Mouse (Mus musculus): Measurements from ENCODE around the gene Atxn7l3.

The Atxn7l3 gene

DNA sequence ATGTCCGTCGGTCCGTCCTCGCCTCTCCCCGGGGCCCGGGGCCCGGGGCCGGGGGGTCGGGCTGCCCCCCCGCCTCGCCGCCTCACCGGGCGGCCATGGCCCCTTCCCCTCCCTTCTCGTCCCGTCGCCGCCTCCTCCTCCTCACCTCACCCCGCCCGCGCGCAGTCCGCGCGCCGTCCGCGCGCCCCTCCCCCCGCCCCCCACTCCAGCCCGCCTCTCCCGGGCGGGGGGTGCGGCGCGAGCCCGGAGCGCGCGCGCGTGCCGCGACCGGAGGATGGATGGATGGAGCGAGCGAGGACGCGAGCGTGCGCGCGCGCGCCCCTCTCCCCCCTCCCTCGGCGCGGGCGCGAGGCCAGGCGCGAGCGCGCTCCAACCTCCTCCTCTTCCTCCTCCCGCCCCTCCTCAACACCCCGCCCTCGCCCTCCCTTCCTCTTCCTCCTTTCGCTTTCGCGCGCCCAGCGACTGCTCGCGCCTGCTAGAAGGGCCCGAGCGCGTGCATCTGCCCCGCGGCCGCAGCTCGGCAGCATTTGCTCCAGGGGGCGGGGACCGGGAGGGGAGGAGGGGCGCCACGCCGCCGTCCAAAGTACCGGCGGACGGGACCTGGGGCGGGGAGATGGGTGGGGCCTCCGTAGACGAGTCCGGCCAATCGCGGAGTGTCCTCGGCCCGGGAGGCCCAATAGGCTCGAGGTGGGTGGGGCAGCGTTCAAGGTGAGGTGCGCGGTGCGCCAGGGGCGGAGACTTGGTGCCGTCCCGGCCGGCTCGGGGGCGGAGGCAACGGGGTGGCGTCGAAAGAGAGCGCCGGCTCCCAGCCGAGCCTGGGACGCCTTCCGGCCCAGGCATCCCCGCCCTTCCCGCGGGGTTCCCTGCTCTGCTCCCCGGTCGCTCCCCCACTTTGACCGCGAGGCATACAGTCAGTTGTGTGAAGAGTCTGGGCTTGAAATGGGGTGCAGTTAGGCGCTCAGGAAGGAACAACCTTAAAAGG is at the start of gene Atxn7l3:
TSS of gene Atxn7l3 (minus strand) at position 141 of the 982 bp plus-strand sequence.
- DNase-seq (ENCODE audit: low spot score in 2 of 2) = peak; percentile 97 to 99

DNA sequence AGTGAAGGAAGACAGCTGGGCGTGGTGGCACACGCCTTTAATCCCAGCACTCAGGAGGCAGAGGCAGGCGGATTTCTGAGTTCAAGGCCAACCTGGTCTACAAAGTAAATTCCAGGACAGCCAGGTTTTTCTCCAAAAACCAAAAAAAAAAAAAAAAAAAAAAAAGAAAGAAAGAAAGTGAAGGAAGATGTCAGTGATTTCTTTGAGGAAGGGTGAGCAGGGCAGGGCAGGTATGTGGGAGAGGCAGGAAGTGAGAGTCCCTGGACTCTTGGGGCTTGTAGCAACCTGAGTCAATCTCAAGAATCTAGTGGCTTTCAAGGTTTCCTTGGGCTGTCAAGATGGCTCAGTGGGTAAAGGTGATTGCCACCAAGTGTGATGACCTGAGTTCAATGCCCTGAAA is 48.0 kb upstream of the Atxn7l3 start:
- no peak for DNase-seq (ENCODE audit: low spot score in 2 of 2)

DNA sequence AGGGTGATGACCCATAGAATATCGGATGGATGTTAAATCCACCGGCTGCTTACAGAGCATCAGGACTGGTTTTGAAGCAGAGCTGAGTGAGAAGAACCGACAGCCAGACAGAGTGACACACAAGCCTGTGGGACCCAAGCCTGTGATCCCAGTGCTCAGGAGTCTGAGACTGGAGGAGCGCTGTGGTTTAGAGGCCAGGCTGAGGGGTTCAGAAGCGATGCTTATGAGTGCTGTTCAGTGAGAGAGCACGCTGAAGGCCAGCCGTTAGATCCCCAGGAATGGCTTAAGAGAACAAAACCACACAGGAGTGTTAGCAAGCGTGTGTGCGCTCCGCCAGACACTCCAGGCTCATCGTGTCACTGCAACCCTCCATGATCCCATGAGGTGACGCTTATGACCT is 46.3 kb upstream of the Atxn7l3 start:
- no peak for DNase-seq (ENCODE audit: low spot score in 2 of 2)

DNA sequence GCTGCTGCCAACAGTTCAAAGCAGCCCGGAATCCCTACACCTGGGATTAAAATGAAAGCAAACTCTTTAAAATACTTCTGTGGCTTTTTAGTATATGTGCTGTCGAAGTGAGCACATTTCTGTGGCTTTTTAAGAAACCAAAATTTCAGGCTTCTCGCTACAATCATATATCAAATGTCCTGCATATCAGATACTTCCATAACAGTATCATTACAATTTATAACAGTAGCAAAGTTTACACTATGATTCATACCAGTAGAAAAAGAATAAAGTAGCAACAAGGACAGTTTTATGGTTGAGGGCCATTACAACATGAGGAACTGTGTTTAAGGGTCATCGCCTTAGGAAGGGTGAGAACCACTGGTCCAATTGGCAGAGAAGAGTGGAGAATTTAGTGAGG is 44.7 kb upstream of the Atxn7l3 start:
- DNase-seq (ENCODE audit: low spot score in 2 of 2) = no peak

DNA sequence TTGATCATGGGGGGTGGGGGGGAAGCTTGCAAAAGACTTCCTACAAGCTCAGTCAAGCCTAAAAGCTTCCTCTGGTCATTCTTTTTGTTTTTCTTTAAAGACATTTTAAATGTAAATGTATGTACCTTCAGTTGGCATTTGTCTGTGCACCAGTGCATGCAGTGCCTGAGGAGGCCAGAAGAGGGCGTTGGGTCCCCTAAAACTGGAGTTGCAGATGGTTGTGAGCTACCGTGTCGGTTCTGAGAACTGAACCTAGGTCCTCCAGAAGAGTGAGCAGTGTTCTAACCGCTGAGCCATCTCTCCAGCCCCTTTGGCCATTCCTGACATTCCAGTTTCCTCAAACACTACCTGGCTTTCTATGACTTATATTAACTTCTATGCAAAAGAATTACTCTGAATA is 43.2 kb upstream of the Atxn7l3 start:
- DNase-seq (ENCODE audit: low spot score in 2 of 2) = no peak

DNA sequence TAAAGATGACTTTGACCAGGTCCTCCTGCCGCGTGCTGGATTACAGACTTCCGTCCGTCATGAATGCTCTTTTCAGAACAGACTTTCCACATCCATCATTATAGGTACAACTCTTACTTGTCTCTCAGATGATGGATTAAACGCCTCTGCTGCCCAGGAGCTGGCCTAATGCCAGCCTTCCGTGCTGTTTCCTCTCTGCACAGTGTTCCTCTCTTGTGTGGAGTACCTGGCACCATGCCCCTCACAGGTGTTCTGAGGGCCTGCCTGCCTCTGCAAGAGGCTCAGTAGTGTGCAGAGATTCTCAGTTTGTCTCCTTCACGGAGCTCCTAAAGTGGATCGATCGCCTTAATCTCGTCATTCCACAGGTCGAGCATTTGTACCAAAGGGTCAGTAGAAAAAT is 42.8 kb upstream of the Atxn7l3 start:
- no peak for DNase-seq (ENCODE audit: low spot score in 2 of 2)

DNA sequence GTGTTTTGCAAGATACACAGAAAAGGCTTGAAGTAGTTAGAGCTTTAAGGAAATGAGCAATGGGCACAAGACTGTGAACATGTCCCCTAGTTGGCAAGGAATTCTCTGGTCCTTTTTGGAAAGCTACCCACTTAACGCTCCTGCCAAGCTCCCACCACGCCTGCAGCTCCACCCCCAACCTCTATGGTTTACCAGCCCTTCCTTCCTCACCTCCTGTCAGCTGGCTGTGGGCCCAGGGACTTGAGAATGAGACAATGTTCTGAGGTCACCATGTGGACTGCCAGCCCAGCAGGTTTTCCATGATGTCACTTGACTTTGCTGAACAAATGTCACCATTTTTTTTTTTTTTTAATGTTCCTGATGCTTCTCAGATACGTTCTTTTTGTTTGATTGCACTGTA is 42.1 kb upstream of the Atxn7l3 start:
- DNase-seq (ENCODE audit: low spot score in 2 of 2) = peak; percentile 61 to 67

DNA sequence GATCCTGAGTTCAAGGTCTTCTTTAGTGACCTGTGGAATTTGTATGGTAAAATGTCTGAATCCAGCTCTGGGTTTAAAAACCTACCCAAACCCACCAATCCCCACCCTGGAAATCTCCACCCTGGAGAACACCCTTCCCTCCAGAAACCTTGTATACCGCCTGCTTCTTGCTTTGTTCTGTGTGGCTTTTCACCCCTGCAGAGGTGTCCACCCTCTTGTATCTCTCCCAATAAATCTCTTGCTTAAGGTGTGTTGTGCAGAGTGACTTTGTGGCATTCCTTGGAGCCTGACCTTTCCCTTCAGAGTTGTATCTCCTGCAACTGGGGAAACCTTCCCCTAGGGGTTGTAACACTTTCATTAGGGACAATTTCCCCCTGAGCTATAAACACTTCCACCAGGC is 41.5 kb upstream of the Atxn7l3 start:
- no peak for DNase-seq (ENCODE audit: low spot score in 2 of 2)

DNA sequence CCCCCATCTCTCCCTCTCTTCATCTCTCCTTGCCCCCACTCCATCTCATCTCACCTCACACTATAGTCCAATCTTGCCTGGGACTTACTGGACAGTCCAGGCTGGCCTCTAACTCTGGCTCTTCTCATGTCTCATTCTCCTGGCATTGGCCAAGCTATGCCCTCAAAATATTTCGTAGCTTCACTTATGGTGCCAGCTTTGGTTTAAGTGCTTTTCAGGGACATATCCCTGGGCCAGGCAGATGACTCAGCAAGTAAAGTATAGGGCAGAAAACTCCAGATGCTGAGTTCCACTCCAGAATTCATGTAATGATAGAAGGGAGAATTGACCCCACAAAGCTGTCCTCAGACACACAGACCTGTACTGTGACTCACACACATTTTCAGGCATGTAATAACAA is 39.8 kb upstream of the Atxn7l3 start:
- no peak for DNase-seq (ENCODE audit: low spot score in 2 of 2)

DNA sequence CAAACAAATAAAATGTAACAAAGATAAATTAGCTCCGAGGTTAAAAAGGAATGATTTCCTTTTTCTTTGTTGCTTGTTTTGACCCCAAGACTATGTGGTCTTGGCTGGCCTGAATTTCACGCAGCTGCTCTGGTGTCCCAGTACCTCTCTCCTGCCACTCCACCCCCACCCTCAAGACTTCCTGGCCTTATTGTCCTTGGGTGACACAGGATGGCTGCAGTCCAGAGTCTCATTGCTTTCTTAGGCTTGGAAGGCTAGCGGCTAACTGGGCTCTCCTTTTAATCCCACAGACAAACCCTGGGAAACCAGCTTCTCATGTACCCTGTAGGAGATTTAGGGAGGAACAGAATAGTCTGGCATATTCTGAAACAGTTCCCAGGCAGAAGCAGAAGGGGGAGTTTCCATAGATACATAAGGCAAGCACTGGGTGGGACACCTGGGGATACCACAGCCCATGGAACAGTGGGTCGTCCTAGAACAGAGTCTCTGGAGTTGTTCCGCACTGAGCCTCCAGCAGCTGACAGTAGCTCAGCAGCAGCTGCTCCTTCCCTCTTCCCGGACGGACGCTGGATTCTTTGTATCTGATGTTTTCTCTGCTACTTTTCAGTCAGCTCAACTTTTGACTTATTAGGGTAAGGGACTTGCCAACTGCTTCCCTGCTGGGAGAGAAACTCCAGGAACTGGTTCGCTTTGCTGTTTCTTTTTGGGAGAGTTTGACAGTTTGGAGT is 38.7 kb upstream of the Atxn7l3 start:
- DNase-seq (ENCODE audit: low spot score in 2 of 2) = no peak

DNA sequence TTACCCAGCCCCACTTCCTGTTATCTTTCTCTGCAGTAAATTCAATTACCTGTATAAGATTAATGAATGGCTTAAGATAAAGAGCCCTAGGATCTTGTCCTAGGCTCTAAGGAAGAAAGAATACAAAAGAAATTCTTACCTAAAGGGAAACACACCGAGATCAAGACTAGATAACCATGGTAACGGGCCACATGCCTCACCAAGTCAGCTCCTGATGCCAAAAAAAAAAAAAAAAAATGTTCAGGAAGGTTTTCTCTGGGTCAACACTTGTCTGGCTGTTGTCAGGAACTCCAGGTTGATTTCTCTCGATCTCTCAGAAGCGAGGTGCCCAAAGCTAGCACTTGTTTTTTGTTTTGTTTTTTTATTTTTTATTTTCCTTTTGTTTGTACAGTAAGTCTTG is 37.6 kb upstream of the Atxn7l3 start:
- no peak for DNase-seq (ENCODE audit: low spot score in 2 of 2)

DNA sequence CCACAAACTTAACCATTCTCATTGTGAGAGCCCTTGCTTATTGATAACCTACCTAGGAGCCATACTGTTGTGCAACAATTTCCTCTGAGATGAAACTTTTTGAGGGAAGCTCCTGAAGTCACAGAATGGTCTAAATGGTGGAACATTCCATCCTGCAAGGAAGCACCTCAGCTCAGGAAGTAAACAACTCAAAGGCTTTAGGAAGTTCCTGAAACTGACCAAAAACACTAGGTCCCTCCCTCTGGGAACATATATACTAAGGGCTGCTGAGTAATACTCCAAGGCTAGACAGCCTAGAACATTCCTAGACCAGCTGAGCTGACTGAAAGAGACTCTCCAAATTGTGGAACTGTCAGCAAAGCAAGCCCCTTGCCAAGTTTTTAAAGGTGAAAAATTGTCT is 36.6 kb upstream of the Atxn7l3 start:
- DNase-seq (ENCODE audit: low spot score in 2 of 2) = no peak

DNA sequence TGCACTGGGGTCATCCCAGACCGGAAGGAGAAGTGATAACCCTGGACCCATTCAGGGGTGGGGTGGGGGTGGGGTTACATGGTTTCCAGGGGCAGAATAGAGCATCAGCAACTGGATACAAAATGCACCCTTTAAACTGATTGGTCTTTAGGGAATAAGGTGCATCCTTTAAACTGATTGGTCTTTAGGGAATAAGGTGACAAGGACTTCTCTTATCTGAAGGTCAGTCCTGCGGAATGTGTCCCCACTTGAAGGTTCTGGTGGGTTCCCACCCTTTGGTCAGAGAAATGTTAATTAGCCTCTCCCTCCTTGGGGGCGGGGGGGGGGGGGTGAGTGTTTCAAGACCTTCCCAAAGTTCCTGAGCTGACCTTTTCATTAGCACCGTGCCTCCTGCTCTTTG is 35.4 kb upstream of the Atxn7l3 start:
- DNase-seq (ENCODE audit: low spot score in 2 of 2) = no peak

DNA sequence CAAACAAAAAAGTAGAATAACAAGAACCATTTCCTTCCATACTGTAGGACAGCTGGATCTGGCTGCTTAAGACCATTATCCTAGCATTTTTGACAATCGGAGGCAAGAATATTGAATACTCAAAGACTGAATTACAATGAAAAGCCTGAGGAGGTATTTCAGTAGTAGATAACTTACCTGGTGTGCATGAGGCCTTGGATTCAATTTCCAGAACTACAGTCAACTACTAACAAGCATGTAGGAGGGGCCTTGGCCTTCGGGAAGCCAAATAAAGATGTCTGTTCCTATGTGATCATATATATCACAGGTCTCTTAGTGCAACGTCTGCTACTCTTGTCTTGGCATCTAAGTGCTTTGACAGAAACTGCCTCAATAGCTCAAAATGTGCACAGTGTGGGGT is 33.6 kb upstream of the Atxn7l3 start:
- no peak for DNase-seq (ENCODE audit: low spot score in 2 of 2)

DNA sequence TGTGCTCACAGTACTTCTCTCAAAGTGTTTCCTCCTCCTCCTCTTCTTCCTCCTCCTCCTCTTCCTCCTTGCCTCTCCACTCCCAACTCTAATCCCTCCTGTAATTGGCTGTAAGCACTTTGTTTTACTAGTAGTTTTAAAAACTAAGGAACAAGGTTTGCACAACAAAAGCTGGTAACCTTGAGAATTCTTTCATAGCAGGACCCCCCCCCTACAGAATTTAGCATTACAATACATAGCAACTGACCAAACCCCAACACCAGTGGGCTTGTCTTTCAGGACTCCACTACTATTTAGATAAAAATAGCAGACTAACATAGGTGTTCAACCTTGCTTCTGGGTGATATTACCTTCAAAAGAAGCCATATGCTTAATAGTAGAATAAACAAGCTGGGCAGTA is 33.1 kb upstream of the Atxn7l3 start:
- DNase-seq (ENCODE audit: low spot score in 2 of 2) = no peak

DNA sequence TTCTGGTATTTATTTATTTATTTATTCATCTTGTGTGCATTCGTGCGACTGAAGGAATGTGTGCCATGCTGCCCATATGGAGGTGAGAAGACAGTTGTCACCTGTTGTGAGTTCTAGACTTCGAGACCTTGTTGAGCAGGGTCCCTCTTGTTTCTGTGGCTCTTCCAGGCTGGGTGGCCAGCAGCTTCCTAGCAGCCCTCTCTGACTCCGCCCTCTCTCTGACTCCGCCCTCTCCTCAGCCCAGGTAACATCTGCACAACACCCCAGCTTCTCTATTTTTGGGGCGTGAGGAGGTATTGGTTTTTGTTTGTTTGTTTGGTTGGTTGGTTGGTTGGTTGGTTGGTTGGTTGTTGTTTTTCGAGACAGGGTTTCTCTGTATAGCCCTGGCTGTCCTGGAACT is 31.4 kb upstream of the Atxn7l3 start:
- DNase-seq (ENCODE audit: low spot score in 2 of 2) = no peak

DNA sequence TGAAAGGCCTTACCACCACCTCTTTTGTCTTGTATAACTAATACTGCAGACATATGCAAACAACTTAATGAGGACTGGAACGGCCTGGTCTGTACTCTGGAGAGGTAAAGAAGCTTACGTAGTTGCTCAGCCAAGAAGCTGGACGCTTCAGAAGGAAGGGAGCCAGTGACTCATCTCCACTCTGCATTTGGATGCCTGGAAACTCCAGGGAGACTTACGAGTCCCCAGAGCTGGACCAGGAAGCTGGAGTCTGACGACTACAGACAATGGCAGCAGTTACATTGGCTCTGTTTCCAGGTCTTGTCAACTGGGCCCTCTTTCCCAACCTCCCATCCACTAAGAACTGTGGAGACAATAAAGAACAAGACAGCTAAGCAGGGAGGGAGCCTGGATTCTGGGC is 30.8 kb upstream of the Atxn7l3 start:
- no peak for DNase-seq (ENCODE audit: low spot score in 2 of 2)

DNA sequence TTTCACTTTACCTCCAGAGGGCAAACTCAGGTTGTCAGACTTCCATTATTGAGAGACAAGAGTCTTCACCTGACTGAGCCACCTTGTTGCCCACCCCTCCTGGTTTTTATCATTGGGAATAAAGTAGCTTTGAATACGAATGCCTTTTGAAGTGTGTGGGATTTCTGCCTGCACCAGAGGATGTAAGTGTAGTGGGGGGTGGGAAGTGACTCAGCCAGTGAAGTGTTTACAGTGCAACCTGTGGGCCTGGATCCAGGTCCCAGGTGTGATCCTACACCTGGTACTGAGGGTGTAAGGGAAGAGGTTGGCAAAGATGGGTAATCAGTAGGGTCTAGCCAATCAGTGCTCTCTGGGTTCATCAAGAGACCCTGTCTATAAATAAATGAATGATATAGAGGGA is 27.1 kb upstream of the Atxn7l3 start:
- no peak for DNase-seq (ENCODE audit: low spot score in 2 of 2)

DNA sequence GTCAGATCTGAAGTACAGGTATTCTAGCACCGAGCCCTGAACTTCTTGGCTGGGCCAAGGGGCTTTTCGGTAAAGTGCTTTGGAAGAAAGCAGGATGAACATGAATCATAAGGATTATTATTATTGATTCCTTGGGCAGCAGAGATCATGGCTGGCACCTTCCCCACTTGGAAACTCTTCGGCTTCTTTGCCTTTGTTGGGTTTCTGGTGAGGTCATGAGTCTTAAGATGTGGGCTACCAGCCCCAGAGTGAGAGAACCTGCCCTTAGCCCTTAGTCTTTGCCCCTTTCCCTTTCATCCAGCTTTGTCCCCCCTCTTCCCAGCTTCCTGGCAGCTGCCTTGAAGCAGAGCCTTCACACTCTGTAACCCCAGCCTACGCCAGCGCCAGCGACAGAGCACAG is 25.5 kb upstream of the Atxn7l3 start:
- no peak for DNase-seq (ENCODE audit: low spot score in 2 of 2)

DNA sequence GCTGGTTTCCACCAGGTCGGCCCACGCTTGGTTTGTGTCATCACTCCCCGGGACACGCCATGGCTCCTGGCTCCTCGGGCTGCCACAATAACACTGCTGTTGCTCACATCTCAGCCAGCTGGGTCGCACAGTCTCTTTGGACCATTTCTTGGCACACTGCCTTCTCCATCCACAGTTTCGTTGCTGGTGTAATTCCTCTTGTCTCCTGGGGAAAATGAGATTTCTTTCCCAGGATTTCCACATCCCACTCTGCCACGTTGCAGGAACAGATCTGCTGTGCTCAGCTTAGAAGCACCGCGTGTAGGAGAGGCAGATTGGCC is 24.2 kb upstream of the Atxn7l3 start:
- peak in 1 of 2 experiments; percentile 89 for DNase-seq (ENCODE audit: low spot score in 2 of 2)

DNA sequence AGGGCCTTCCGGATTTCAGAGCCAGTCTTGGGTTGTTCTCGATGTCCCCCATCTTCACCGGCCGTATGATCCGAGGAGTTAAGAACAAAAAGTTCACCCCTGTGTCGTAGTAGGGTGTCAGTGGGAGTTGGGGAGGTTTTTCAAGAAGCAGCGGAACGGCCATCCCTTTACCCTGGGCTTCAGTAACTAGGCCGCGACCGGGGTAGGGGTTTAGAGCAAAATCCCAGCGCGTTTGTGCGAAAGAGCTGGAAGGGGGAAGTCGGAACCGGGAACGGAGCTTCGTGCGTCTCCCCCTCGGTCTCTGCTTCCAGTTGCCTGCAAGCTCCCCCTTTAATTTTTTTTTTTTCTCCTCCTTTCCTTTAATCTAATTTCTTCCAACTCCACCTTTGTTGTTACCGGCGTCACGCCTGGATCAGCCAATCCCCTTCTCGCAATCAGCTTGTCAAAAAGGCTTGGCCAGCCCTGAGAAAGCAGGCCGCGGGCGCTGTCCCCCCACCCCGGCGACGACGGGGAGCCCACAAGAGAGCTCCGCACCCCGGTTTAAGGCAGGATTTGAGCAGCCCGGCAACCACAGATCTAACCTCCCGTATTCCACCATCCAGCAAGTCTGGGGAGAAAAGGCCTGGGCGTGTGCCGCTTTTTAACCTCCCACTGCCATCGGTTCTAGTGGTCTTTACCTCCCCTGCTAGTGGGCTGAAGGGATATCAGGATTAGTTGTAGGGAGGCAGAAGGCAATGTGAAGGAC is 23.7 kb upstream of the Atxn7l3 start:
- DNase-seq (ENCODE audit: low spot score in 2 of 2) = peak; percentile 92 to 94

DNA sequence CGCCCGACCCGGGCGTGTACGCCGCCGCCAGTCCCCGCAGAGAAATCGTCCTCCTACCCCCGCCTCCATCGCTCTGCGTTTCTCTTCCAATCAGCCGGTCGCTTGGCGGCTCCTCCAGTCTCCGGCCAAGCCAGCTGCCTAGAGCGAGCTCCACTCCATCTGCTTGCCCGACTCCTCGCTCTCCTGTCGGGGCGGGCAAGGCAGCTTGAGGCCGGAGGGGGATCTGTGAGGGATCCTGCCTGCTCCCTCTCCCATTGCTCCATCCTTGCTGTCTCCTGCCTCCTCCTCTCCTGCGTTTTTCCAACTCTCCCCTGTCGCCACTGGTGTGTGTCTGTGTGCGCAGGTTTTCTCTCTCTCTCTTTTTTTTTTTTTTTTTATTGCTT is 23.0 kb upstream of the Atxn7l3 start, which contains the start of gene Ubtf:
TSS of gene Ubtf (minus strand) at position 333 of the 383 bp plus-strand sequence.
- peak; percentile 84 to 85 for DNase-seq (ENCODE audit: low spot score in 2 of 2)

Data from frontal cortex, postnatal 36 days (tissue).